Mouse (Mus musculus) heart, adult 11 months (tissue): ENCODE results near the gene Pemt.

Experiments used
- DNase-seq: peaks from one replicate; pipeline ENCODE4 v3.0.0; 2022

Pemt gene

GRCm38 (mm10) chr11:59941391-59941790 is 104.9 kb downstream of the Pemt start:
- DNase-seq: no peak

- DNase-seq: no peak
These were observed 105.6 kb downstream of the Pemt start for GRCm38 (mm10) chr11:59940645-59941044.

- DNase-seq: no peak
These were observed 106.5 kb downstream of the Pemt start for GRCm38 (mm10) chr11:59939821-59940220.

- no peak for DNase-seq
These were observed 108.7 kb downstream of the Pemt start for GRCm38 (mm10) chr11:59937615-59938014.

- DNase-seq: no peak
These were observed 109.3 kb downstream of the Pemt start for GRCm38 (mm10) chr11:59937023-59937422.

- DNase-seq: no peak
These were observed 112.3 kb downstream of the Pemt start for GRCm38 (mm10) chr11:59933943-59934342.

GRCm38 (mm10) chr11:59932560-59933337 is 113.5 kb downstream of the Pemt start:
- DNase-seq: no peak

- no peak for DNase-seq
These were observed 116.3 kb downstream of the Pemt start for GRCm38 (mm10) chr11:59930031-59930430.

GRCm38 (mm10) chr11:59921265-59921664 is 125.0 kb downstream of the Pemt start:
- peak; percentile 91 for DNase-seq
